9 mouse cellular contexts compared by ENCODE assay signal in the genomic region with DNA sequence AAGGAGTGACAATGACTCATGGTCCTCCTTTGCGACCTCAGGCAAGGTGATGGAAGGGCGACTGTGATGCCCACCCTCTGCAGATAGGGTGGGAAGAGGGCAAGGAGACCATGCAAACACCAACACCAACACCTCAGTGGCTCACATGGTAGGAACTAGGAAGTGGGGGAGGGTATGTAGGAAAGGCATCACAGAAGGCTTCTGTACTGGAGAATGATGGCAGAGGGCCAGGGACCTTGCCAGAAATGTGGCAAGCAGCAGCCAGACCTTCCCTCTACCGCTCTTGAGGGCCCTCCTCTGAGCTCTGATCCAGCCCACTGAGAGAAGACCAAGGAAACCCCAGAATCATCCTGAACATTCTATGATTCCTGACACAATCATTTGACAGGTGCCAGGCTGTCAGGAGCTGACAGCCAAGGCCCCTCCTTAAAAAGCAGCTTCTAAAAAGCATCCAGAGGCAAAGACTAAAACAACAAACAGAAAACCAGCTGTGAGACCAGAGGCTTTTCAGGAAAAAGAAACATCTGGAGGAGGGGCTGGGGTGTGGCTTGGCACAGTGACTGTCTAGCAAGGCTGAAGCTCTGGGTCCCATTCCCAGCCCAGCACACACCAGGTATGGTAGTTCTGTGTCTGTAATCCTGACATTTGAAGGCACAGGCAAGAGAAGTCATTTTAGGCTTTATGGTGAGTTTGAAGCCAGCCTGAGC. TPM values are rescaled to one million over a fixed set of nuclear protein-coding genes. Genes with fewer than 3 reads are reported as not detected.
DNase-seq lines count a peak whose midpoint lies in the region; ATAC-seq and TF ChIP-seq lines count a peak whose summit lies in the region.
"Had no signal": no experiment of that assay in that cellular context is flagged by ENCODE, and none has a peak within 500 bp of the region (broad histone marks: within the 10 kb centered on the region; RNA-seq: fewer than 3 reads in every experiment).

No protein-coding gene starts in this region.

- DNase-seq in kidney, adult 18-20 months: peak; percentile 40
- DNase-seq in kidney, adult 11 months: no peak
- DNase-seq in heart, adult 2 months: peak; percentile 59 to 60
- no peak for DNase-seq in T-cell, adult 2 months (ENCODE audit: low spot score)
- DNase-seq in thymus, adult 18-20 months: no peak

- TF ChIP-seq EP300 in heart, adult 2 months (IDR thresholded peaks at IDR 0.05; ENCODE audit: insufficient read depth, low read depth, low read length): 0 out of 2 replicates have a peak, but pooled peaks have one; percentile 10

- H3K9ac ChIP-seq in heart, adult 2 months (ENCODE audit: low read depth, low read length): no peak overlapping the region
- no peak overlapping the region for H3K9ac ChIP-seq in kidney, embryonic 14.5 days (ENCODE audit: low read depth, low read length)
- no peak overlapping the region for H3K9ac ChIP-seq in limb, embryonic 12.5 days (replicated peaks)

- no peaks in the 10 kb centered on the region for H3K27me3 ChIP-seq in heart, adult 2 months (ENCODE audit: control insufficient read depth, insufficient read depth, low read length)
- H3K27me3 ChIP-seq in kidney, embryonic 14.5 days (ENCODE audit: control insufficient read depth, insufficient read depth, low read length): no peaks in the 10 kb centered on the region
- no peaks in the 10 kb centered on the region for H3K27me3 ChIP-seq in limb, embryonic 12.5 days

- H3K4me3 ChIP-seq in bone marrow macrophage, adult 2 months (ENCODE audit: insufficient read depth, low read length): no peak overlapping the region
- H3K4me3 ChIP-seq in heart, adult 2 months: no peak overlapping the region
- no peak overlapping the region for H3K4me3 ChIP-seq in kidney, embryonic 14.5 days (ENCODE audit: low read length)
- no peak overlapping the region for H3K4me3 ChIP-seq in limb, embryonic 12.5 days (replicated peaks)

- H3K27ac ChIP-seq in bone marrow macrophage, adult 2 months (ENCODE audit: insufficient read depth, low read depth, low read length): peak overlapping the region; percentile 64
- H3K27ac ChIP-seq in heart, adult 2 months: peak overlapping the region; percentile 41; the same call in 1 of the 2 replicates
- 0 out of 2 replicates have a peak overlapping the region, but pooled peaks have one; percentile 1 for H3K27ac ChIP-seq in kidney, embryonic 14.5 days (ENCODE audit: low read depth, low read length)
- H3K27ac ChIP-seq in limb, embryonic 12.5 days: peak overlapping the region; percentile 86

- no peaks in the 10 kb centered on the region for H3K36me3 ChIP-seq in heart, adult 2 months (ENCODE audit: control insufficient read depth, insufficient read depth, low read length)
- H3K36me3 ChIP-seq in kidney, embryonic 14.5 days (ENCODE audit: control insufficient read depth, insufficient read depth, low read length): no peaks in the 10 kb centered on the region
- H3K36me3 ChIP-seq in limb, embryonic 12.5 days: no peaks in the 10 kb centered on the region
- H3K36me3 ChIP-seq: G1E had no signal

- intact Hi-C loops in heart, adult 2 months (cut with DNase I): loop anchor here (5.0 kb wide), 1 partner anchor 62 kb away; no protein-coding TSS in a partner anchor

- TF ChIP-seq POLR2A in bone marrow macrophage, adult 2 months (IDR thresholded peaks at IDR 0.05; ENCODE audit: borderline replicate concordance, low read depth, low read length): no peak
- no peak for TF ChIP-seq POLR2A in heart, adult 2 months (IDR thresholded peaks at IDR 0.05; ENCODE audit: insufficient read depth, low read depth, low read length)

- peaks cover 85% of the 10 kb centered on the region for H3K4me1 ChIP-seq in bone marrow macrophage, adult 2 months (ENCODE audit: control insufficient read depth, insufficient read depth, low read length)
- peaks cover 20% of the 10 kb centered on the region for H3K4me1 ChIP-seq in heart, adult 2 months (ENCODE audit: control insufficient read depth, insufficient read depth, low read length)
- H3K4me1 ChIP-seq in kidney, embryonic 14.5 days (ENCODE audit: control insufficient read depth, insufficient read depth, low read length): peaks cover 17% of the 10 kb centered on the region
- peaks cover 41% of the 10 kb centered on the region for H3K4me1 ChIP-seq in limb, embryonic 12.5 days (replicated peaks)

- H3K79me2 ChIP-seq in heart, adult 2 months (replicated peaks; ENCODE audit: control insufficient read depth, insufficient read depth, low read length): no peaks in the 10 kb centered on the region

- no peak for ATAC-seq in kidney, embryonic 14.5 days (ENCODE audit: low FRiP score, low TSS enrichment)
- ATAC-seq in limb, embryonic 12.5 days (ENCODE audit: insufficient number of reproducible peaks, insufficient read depth, low FRiP score, low TSS enrichment, low read depth): no peak

- H3K9me3 ChIP-seq in kidney, embryonic 14.5 days (ENCODE audit: control insufficient read depth, low read length): no peaks in the 10 kb centered on the region
- no peaks in the 10 kb centered on the region for H3K9me3 ChIP-seq in limb, embryonic 12.5 days
- H3K9me3 ChIP-seq: G1E had no signal

- 31% methylated on average over 3 of the region's 3 CpGs for WGBS in heart, adult 2 months
- WGBS in kidney, embryonic 14.5 days: 65% methylated on average over 3 of the region's 3 CpGs
- 67% methylated on average over 3 of the region's 3 CpGs for WGBS in limb, embryonic 12.5 days

- TF ChIP-seq CTCF in bone marrow macrophage, adult 2 months (IDR thresholded peaks at IDR 0.05; ENCODE audit: low read depth, low read length): no peak
- no peak for TF ChIP-seq CTCF in heart, adult 2 months (IDR thresholded peaks at IDR 0.05)

- H3K4me2 ChIP-seq in kidney, embryonic 14.5 days (replicated peaks; ENCODE audit: low read depth, low read length): no peak overlapping the region
- peak overlapping the region; percentile 20; the same call in 1 of the 2 replicates for H3K4me2 ChIP-seq in limb, embryonic 12.5 days

RNA-seq across cellular contexts. Expression of a gene that starts 13.3 kb away (rescaled TPM):
- polyA plus RNA-seq in bone marrow macrophage, adult 2 months (2012; ENCODE audit: insufficient read depth, insufficient read length, missing spikeins): 3.0 and 4.0 TPM in 2 replicates
- not detected for total RNA-seq in heart, adult 2 months (2021)
- polyA plus RNA-seq in heart, adult 2 months (2012; rRNA removed): 0.37 TPM in 1 of 2 replicates, not detected in the other
- 0.46 TPM in 1 of 2 replicates, not detected in the other for polyA plus RNA-seq in kidney, embryonic 14.5 days (2014; fragmentation: Nextera tagmentation; extraction: Ambion mirVana)
- 0.41 TPM in 1 of 2 replicates, not detected in the other for polyA plus RNA-seq in limb, embryonic 12.5 days (2016; fragmentation: Nextera tagmentation; extraction: Ambion mirVana)
- total RNA-seq: G1E had no signal
- polyA plus RNA-seq: G1E had no signal

Comparison
In these comparisons a context has a peak if more than half of its experiments do, and no peak if none do; other contexts are left out.
1. DNase-seq: peak in kidney, adult 18-20 months (single experiment) and heart, adult 2 months (2 of 2); none in kidney, adult 11 months (single experiment), T-cell, adult 2 months (single experiment) and thymus, adult 18-20 months (0 of 2).
2. H3K27ac ChIP-seq: peak in every context shown above with its lines; median percentile 86 in limb, embryonic 12.5 days; 64 in bone marrow macrophage, adult 2 months; 41 in heart, adult 2 months; 1 in kidney, embryonic 14.5 days.